ENCODE assay signal across 19 mouse cellular contexts in genomic region chr4:64139836-64140235, GRCm38 (mm10).
"Had no signal": no experiment of that assay in that cellular context is flagged by ENCODE, and none has a peak within 500 bp of the region (broad histone marks: within the 10 kb centered on the region; RNA-seq: fewer than 3 reads in every experiment).

No protein-coding gene starts in this region.

- ATAC-seq: liver, embryonic 12.5 days; midbrain, embryonic 15.5 days had no signal

- H3K9me3 ChIP-seq: limb, embryonic 10.5 days; limb, embryonic 13.5 days; liver, embryonic 12.5 days; liver, embryonic 15.5 days; midbrain, embryonic 12.5 days; midbrain, embryonic 15.5 days; neural tube, embryonic 13.5 days had no signal

- H3K4me3 ChIP-seq: layer of hippocampus, adult 2 months; limb, embryonic 10.5 days; limb, embryonic 13.5 days; liver, embryonic 12.5 days; liver, embryonic 15.5 days; midbrain, embryonic 12.5 days; midbrain, embryonic 15.5 days; neural tube, embryonic 13.5 days had no signal

- H3K4me2 ChIP-seq: limb, embryonic 13.5 days; liver, embryonic 12.5 days; liver, embryonic 15.5 days; midbrain, embryonic 12.5 days; midbrain, embryonic 15.5 days; neural tube, embryonic 13.5 days had no signal

- H3K27ac ChIP-seq: kidney, postnatal 0 days; layer of hippocampus, adult 2 months; limb, embryonic 10.5 days; limb, embryonic 13.5 days; liver, embryonic 12.5 days; liver, embryonic 15.5 days; macrophage; midbrain, embryonic 12.5 days; midbrain, embryonic 15.5 days; neural tube, embryonic 13.5 days; stomach, postnatal 0 days had no signal

- DNase-seq: kidney, adult 11 months; kidney, postnatal 25 days; layer of hippocampus, adult 9-11 months; liver; retina, postnatal 1 day; thymus, adult 2 months; thymus, postnatal 14 days; thymus, postnatal 4 days had no signal

- H3K4me1 ChIP-seq: limb, embryonic 10.5 days; liver, embryonic 12.5 days; liver, embryonic 15.5 days; midbrain, embryonic 15.5 days; neural tube, embryonic 13.5 days had no signal

- H3K36me3 ChIP-seq: limb, embryonic 10.5 days; limb, embryonic 13.5 days; liver, embryonic 12.5 days; liver, embryonic 15.5 days; midbrain, embryonic 12.5 days; midbrain, embryonic 15.5 days; neural tube, embryonic 13.5 days had no signal

- H3K9ac ChIP-seq: limb, embryonic 13.5 days; liver, embryonic 12.5 days; liver, embryonic 15.5 days; midbrain, embryonic 12.5 days; midbrain, embryonic 15.5 days; neural tube, embryonic 13.5 days had no signal

- H3K27me3 ChIP-seq: limb, embryonic 13.5 days; liver, embryonic 12.5 days; liver, embryonic 15.5 days; midbrain, embryonic 12.5 days; midbrain, embryonic 15.5 days; neural tube, embryonic 13.5 days had no signal
